Mouse (Mus musculus): ENCODE results near the gene Gorasp2.

DNA sequence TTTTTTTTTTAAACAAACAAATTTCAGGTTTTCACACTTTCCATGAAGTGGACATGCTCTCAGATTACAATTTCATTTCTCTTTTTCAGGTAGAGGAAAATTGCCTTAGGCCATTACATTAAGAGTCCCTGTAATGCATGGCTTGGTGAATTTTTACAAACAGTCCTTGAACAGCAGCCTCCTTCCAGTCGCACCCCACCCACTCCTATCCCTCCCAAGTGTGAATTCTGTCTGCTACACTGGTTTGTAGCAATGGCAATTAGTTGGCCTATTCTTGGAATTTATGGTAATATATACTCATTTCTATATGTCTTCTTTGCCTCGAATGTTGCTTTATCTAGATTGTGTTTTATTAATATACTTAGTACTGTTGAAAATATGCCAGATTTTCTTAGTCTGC lies 11.1 kb downstream of the Gorasp2 start:
- TF ChIP-seq CTCF (IDR thresholded peaks at IDR 0.05; ENCODE audit: borderline replicate concordance, insufficient read depth, low read depth, low read length), result no peak
- no peak for TF ChIP-seq POLR2A (IDR thresholded peaks at IDR 0.05; ENCODE audit: borderline replicate concordance, insufficient read depth, low read length)
